Mouse (Mus musculus) C2C12 (cell line): Measurements from ENCODE around the gene Gcc2. TPM values are rescaled to one million over a fixed set of nuclear protein-coding genes. Genes with fewer than 3 reads are reported as not detected.

ENCODE experiments used
- H3K27me3 ChIP-seq: one replicate; pipeline ENCODE4 v1.6.1; 2011; ENCODE audit not compliant: control insufficient read depth, insufficient read depth, insufficient read length
- H3K36me3 ChIP-seq: one replicate; pipeline ENCODE4 v1.6.1; 2011; ENCODE audit not compliant: control insufficient read depth, insufficient read depth
- H3K4me3 ChIP-seq: one replicate; pipeline ENCODE4 v1.5.1; 2011; ENCODE audit warnings: mild to moderate bottlenecking, control low read depth; ENCODE audit not compliant: poor library complexity, insufficient read depth, severe bottlenecking
- H3K79me2 ChIP-seq: one replicate; pipeline ENCODE4 v1.6.1; 2011; ENCODE audit not compliant: control insufficient read depth, insufficient read depth
- H3K79me3 ChIP-seq: one replicate; pipeline ENCODE4 v1.6.1; 2011; ENCODE audit warnings: low read depth, control low read depth
- H3ac ChIP-seq: one replicate; pipeline ENCODE3; 2011; ENCODE audit warnings: low read depth; ENCODE audit not compliant: control insufficient read depth, insufficient read length
- CEBPB ChIP-seq: IDR thresholded peaks from one replicate; pipeline ENCODE4 v1.6.1; 2011; ENCODE audit warnings: low read depth, mild to moderate bottlenecking, control low read depth, moderate library complexity
- CTCF ChIP-seq: IDR thresholded peaks from one replicate; pipeline ENCODE4 v1.5.1; 2011; ENCODE audit not compliant: control insufficient read depth, insufficient read depth, insufficient read length
- FOSL1 ChIP-seq: IDR thresholded peaks from one replicate; pipeline ENCODE4 v1.8.0; 2011; ENCODE audit warnings: mild to moderate bottlenecking, low read length; ENCODE audit not compliant: poor library complexity, insufficient read depth, severe bottlenecking
- MAX ChIP-seq: IDR thresholded peaks from one replicate; pipeline ENCODE4 v1.6.1; 2011; ENCODE audit warnings: mild to moderate bottlenecking, control low read depth
- MYOD1 ChIP-seq: IDR thresholded peaks from one replicate; pipeline ENCODE4 v1.6.1; 2011; ENCODE audit warnings: low read depth; ENCODE audit not compliant: control insufficient read depth, insufficient read length
- MYOG ChIP-seq: IDR thresholded peaks from one replicate; pipeline ENCODE4 v1.6.1; 2011; ENCODE audit not compliant: control insufficient read depth, insufficient read length; ENCODE audit errors: extremely low read depth
- USF1 ChIP-seq: IDR thresholded peaks from one replicate; pipeline ENCODE4 v1.6.1; 2011; ENCODE audit warnings: low read depth, mild to moderate bottlenecking, control low read depth, moderate library complexity
- polyA plus RNA-seq: library from polyadenylated mRNA; unstranded; fragments of >200 nt; fragmentation: generic; extraction: Trizol; gene quantifications from one replicate; pipeline ENCODE4 v1.2.1, GENCODE M21; 2012; ENCODE audit warnings: missing spikeins

Gcc2 gene
- polyA plus RNA-seq, 1 experiment, result 4.1 TPM

DNA sequence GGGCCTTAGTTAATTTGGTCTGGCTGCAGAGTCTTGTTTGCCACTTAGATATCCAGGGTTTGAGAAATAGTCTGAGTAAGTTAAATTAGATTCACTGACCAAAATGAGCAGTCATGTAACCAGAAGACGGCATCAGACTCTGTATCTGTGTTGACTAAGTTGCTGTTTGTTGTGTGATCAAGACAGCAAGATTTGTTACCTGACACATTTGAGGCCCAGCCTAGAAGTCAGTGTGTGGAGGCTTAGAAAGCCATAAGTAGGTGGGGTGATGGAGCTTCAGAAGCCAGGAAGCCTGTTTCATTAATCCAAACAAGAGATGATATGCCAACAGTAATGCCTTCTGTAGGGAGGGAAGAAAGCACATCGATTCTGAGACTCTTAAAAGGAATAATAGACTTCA, 86.9 kb downstream of the Gcc2 start:
- no peaks in the 10 kb centered on the region for H3K27me3 ChIP-seq
- H3K36me3 ChIP-seq, result peaks cover 20% of the 10 kb centered on the region
- H3K79me3 ChIP-seq, result peaks cover 96% of the 10 kb centered on the region
- no peak overlapping the region for H3K4me3 ChIP-seq
- H3K79me2 ChIP-seq, result peaks cover 100% of the 10 kb centered on the region
- no peak for TF ChIP-seq USF1
- TF ChIP-seq MYOG, result no peak
- no peak for TF ChIP-seq CTCF
- no peak overlapping the region for H3ac ChIP-seq

DNA sequence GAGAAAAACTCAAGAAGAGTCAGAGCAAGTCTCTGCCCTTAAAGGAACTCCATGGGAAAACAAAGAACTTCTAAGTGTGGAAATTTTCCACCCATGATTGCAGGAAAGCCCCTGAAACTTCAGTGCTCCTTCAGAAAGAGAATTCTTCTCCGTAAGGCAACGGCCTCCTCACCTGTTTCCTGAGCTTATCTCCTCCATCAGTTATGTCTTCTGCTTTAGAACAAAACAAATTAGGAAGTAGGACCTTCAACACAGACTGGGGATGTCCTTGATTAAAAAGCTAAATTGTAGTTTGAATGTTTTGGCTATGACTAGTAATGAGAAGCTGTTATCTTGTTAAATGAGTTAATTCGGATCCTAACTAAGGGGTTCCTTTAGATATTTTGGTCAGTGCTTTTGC, 88.3 kb downstream of the Gcc2 start:
- Histone ChIP-seq H3K4me3 (no peak overlapping the region), H3K79me3 (peaks cover 91% of the 10 kb centered on the region), H3K79me2 (peaks cover 99% of the 10 kb centered on the region), H3ac (no peak overlapping the region), H3K27me3 (no peaks in the 10 kb centered on the region), H3K36me3 (peaks cover 14% of the 10 kb centered on the region)
- TF ChIP-seq MYOD1, result no peak
- TF ChIP-seq MAX, result no peak
- TF ChIP-seq FOSL1, result no peak
- TF ChIP-seq CTCF, result no peak
- no peak for TF ChIP-seq CEBPB
- TF ChIP-seq USF1, result no peak
- no peak for TF ChIP-seq MYOG

DNA sequence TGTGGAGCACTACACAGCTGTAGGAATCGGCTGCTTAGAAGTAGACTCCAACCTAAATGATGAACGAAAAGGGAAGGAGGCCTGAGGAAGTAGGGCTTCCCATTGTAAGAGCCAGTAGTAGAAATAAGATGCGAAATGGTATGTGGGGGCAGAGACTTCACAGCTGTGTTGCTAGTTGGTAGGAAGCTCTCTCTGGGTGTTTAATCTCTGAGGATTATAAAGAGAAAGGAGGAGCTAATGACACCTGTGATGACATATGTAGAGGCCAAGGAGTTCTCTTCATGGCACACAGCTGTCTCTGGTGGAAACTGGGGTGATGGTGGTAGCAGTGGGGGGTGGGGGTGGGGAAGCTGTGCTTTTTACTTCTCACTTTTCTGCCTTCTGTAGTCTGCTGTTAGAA, 95.3 kb downstream of the Gcc2 start:
- Histone ChIP-seq H3K27me3 (no peaks in the 10 kb centered on the region), H3ac (no peak overlapping the region)
- TF ChIP-seq CEBPB, result no peak
- no peak for TF ChIP-seq USF1
- TF ChIP-seq MYOG, result no peak
- no peak for TF ChIP-seq FOSL1
- TF ChIP-seq CTCF, result no peak
- TF ChIP-seq MAX, result no peak
- no peak for TF ChIP-seq MYOD1

GRCm38 (mm10) chr10:58351670-58352069, 96.4 kb downstream of the Gcc2 start:
- H3K27me3 ChIP-seq, result no peaks in the 10 kb centered on the region
- no peak overlapping the region for H3ac ChIP-seq
- H3K79me2 ChIP-seq, result peaks cover 99% of the 10 kb centered on the region
- H3K36me3 ChIP-seq, result peaks cover 38% of the 10 kb centered on the region
- H3K79me3 ChIP-seq, result peaks cover 70% of the 10 kb centered on the region
- no peak for TF ChIP-seq CTCF
- TF ChIP-seq CEBPB, result no peak
- TF ChIP-seq FOSL1, result no peak
- TF ChIP-seq USF1, result no peak
- TF ChIP-seq MYOD1, result no peak
- TF ChIP-seq MAX, result no peak
- no peak for TF ChIP-seq MYOG
- no peak overlapping the region for H3K4me3 ChIP-seq

More for the DNA sequence above, 95.3 kb downstream of the Gcc2 start:
- H3K79me3 ChIP-seq, result peaks cover 72% of the 10 kb centered on the region
- H3K36me3 ChIP-seq, result peaks cover 30% of the 10 kb centered on the region
- no peak overlapping the region for H3K4me3 ChIP-seq
- H3K79me2 ChIP-seq, result peaks cover 99% of the 10 kb centered on the region

GRCm38 (mm10) chr10:58352364-58352763, 97.1 kb downstream of the Gcc2 start:
- TF ChIP-seq MYOD1, result peak; percentile 86
- TF ChIP-seq MYOG, result no peak
- Histone ChIP-seq H3K27me3 (no peaks in the 10 kb centered on the region), H3K4me3 (no peak overlapping the region), H3K79me2 (peaks cover 99% of the 10 kb centered on the region), H3ac (no peak overlapping the region), H3K79me3 (peaks cover 71% of the 10 kb centered on the region), H3K36me3 (peaks cover 42% of the 10 kb centered on the region)

DNA sequence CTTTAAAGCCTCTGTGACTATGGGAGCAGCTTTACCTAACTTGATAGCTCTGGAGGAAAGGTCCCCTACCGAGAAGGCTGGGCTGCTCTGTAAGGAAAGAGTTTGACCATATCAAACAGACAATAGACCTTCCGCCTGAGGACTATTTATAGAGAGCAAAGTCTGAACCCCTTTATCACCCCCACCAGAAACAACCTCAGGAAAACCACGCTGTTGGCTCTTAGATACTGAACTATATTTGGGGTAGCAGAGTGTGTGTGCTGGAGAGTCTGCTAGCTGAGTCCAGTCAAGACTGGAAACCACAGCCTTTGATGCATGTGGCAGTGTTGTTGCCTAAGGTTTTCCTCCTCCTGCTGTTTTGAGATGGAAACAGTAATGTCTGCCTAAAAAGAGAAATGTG, 99.3 kb downstream of the Gcc2 start:
- no peak overlapping the region for H3K4me3 ChIP-seq
- H3K36me3 ChIP-seq, result peaks cover 51% of the 10 kb centered on the region
- peaks cover 100% of the 10 kb centered on the region for H3K79me2 ChIP-seq
- no peak overlapping the region for H3ac ChIP-seq
- peaks cover 77% of the 10 kb centered on the region for H3K79me3 ChIP-seq
- TF ChIP-seq CEBPB (no peak), MYOD1 (no peak), MYOG (no peak), FOSL1 (no peak), MAX (no peak), CTCF (no peak), USF1 (no peak)
- H3K27me3 ChIP-seq, result no peaks in the 10 kb centered on the region

Other genes with a start within 250 kb of the Gcc2 start
- gene AW822073, start 30.6 kb upstream of the Gcc2 start, polyA plus RNA-seq, result not detected
- gene Duxf3, start 22.8 kb upstream of the Gcc2 start, polyA plus RNA-seq, result not detected
- not detected for gene Gm4981, start 18.8 kb upstream of the Gcc2 start, polyA plus RNA-seq
- gene Lims1, start 68.0 kb downstream of the Gcc2 start, polyA plus RNA-seq, result 20.9 TPM
- 8.4 TPM for gene Ranbp2, start 191.4 kb downstream of the Gcc2 start, polyA plus RNA-seq
- 0.91 TPM for gene Ccdc138, start 242.5 kb downstream of the Gcc2 start, polyA plus RNA-seq